Mouse (Mus musculus) urinary bladder, postnatal 14 days (tissue): ENCODE measurements around the gene Tnfrsf4.

Source experiments
- DNase-seq: peaks from one replicate; pipeline ENCODE4 v3.0.0; 2021; ENCODE audit warnings: low spot score

Gene Tnfrsf4

DNA sequence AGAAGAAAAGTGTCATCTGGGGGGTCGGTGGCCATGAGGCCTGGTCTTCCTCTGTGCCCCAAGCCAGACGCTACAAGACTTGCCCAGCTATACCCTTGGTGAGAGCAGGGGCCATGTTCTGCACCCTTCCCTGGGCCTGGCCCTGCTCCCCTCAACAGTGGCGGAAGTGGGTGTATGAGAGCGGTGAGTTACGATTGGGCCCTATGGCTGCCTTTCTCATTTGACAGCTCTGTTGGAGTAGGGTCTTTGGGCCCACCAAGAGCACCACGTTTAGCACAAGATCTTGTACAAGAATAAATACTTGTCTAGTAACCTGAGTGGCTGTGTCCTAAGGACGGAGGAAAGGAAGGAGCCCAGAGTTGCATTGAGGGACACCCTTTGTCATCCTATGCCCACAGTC, 14.9 kb downstream of the Tnfrsf4 start:
- no peak for DNase-seq

DNA sequence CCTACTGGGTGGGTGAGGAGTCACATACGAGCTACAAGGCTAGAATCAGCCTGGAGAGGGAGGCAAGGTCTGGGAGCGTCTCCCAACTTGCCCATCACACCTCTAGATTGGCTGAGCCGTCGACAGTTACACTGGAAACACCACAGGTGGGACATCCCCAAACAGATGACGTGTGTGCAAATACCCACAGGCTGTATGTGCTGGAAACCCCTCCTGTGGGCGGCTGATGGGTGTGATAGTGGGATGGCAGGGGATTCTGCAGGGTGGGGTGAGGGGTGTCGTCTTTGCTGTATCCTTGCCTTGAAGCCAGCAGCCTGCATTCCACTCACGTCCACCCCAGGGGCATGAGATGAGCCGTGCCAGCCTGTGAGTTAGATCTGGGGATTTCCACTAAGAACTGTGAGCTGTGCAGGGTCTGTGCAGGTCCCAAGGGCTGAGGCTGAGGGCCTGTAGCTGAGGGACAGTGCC, 17.0 kb downstream of the Tnfrsf4 start:
- DNase-seq, result no peak

DNA sequence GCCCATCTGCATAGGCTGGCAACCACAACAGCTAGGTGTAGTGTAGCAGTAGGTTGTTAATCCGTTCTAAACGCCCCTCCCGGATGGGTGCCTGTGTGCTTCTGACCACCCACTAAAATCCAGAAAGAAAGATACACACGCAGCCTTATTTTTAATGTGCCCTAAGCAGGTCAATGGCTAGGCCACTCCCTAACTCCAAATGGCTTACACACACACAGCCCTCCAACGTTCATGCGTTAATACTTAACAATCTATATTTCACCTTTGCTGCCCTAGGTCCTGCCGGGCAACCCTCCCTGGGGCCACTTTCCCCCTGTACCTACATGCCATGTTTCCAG, 17.6 kb downstream of the Tnfrsf4 start:
- no peak for DNase-seq

GRCm38 (mm10) chr4:156031593-156032391, 18.1 kb downstream of the Tnfrsf4 start:
- peak; percentile 82 for DNase-seq

DNA sequence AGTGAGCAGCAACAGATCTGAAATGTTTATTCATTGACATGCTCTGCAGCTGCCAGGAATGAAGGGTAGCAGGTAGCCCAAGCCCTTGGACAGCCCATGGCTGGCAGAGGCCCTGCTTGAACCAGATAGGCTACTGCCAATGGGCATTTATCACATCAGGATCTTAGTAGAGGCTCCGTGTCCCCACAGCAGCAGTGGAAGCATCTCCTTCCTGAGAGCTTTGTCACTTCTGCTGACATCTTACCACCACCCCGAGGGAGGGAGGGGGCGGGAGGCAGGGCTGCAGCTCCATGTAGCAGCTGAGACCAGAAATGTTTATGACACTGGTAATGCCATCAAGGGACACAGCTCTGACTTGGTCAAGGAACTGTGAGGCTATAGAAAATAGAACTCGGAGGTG, 19.2 kb downstream of the Tnfrsf4 start:
- no peak for DNase-seq

GRCm38 (mm10) chr4:156033476-156034119, 20.0 kb downstream of the Tnfrsf4 start:
- peak; percentile 37 for DNase-seq

DNA sequence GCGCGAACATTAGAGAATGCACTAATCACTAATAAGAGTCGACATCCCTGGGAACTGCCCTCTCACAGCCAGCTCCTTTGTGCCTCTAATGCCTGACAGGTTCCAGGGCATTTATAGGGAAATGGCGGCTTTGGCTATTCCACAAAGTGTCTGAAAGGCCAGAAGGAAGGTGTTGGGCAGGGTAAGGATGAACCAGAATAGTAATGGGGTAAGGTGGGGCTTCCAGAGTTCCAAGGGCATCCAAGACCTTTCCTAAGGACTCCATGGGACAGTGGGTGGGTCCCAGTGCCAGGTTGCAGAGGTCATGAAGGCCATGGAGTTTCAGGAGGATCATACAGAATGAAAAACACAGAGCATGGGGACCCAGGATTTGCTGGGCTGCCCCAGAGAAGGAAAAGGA, 20.7 kb downstream of the Tnfrsf4 start:
- no peak for DNase-seq

GRCm38 (mm10) chr4:156034901-156035300, 21.3 kb downstream of the Tnfrsf4 start:
- DNase-seq, result no peak

DNA sequence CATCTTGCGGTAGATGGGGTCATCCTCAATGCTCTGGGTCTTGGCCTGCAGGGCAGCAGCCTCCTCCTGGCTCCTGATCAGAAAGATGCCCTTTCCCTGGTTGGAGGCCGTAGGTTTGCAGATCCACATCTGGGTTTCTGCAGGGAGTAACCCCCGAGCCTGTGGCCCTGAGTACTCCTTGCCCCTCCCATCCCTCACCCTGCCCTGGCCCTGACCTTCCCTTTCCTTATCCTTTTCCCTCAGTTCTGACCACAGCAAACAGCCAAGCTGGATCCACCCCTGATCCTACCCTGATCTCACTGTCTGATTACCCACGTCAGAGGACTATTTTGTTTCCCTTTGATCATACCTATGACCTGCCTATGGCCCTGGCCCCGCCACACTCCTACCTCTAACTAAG, 31.1 kb downstream of the Tnfrsf4 start:
- DNase-seq, result no peak

- DNase-seq, result no peak
Observed at GRCm38 (mm10) chr4:156049779-156050178, 36.1 kb downstream of the Tnfrsf4 start.

- DNase-seq, result peak; percentile 37
Observed at GRCm38 (mm10) chr4:156050391-156050980, 36.8 kb downstream of the Tnfrsf4 start.

DNA sequence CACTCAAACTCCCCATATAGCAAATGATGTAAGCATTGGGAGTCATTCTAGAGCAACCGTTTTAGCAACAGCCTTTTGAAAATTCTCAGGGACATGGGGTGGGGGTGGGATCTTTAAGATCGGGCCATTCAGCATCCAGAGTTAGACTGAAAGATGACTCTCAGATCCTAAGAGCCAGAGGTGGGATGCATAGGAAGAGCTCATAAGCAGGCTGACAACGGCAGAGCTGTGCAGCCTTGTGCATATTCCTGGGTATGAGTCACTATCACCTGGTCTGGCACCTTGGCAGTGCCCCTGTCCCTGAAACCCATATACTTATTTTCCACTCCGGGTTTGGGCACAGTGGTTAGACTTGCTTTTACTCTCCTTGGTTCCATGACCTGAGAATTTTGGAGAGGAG, 39.5 kb downstream of the Tnfrsf4 start:
- no peak for DNase-seq

DNA sequence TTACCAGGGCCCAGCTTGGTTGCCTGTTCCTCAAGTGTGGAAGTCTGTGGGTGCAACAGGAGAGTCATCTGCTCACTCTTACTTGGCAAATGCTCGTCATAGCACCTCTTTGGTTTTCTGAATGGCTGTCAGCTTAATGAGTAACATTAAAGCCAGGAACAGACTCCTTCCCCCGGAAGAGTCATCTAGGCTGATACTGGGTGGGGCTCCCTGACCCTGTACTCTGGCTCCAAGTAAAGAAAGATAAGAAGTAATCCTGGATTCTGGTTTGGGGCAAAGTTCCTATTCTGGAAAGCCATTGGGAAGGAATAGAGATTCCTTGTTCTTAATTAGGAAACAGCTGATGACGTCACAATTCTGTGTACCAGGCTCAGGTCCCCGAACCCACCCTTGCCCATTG, 40.5 kb downstream of the Tnfrsf4 start:
- DNase-seq, result no peak

DNA sequence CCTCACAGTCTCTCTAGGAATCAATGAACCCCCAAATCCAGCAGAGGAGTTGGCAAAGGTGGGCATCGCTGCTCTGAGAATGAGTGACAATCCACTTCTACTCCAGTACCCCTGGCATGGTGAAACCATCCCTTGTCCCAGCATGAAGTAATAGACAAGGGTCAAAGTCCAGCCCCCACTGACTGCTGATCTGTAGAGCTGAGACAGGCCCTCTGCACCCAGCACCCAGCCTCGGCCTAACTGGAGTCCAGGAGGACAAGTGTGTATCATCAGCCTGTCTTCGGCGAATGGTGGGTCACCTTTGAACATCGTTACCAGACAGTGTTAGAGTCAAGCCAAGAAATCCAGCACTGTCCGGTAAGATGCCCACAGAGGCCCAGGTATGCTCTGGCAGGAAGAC, 41.0 kb downstream of the Tnfrsf4 start:
- DNase-seq, result no peak

DNA sequence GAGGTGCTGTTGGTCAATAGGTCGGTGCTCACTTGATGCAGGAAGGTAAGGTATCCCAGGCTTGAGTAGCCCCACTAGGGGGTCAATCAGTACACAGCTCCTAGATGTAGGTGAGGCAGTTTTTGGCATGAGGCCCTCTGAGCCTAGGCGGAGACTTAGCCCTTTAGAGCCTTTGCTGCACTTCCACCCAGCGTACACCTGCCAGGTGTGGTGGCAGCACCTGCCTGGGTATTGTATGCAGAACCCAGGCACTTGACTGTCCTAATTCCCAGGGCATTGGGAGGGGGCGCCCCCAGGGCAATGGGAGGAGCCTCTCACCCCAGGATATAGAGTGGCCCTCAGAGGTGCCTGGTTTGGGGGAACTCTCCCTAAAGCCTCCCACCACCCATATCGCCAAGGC, 41.5 kb downstream of the Tnfrsf4 start:
- no peak for DNase-seq

GRCm38 (mm10) chr4:156057702-156058101, 44.1 kb downstream of the Tnfrsf4 start:
- no peak for DNase-seq

- DNase-seq, result peak; percentile 32
Observed at GRCm38 (mm10) chr4:156058826-156059225, 45.2 kb downstream of the Tnfrsf4 start.

DNA sequence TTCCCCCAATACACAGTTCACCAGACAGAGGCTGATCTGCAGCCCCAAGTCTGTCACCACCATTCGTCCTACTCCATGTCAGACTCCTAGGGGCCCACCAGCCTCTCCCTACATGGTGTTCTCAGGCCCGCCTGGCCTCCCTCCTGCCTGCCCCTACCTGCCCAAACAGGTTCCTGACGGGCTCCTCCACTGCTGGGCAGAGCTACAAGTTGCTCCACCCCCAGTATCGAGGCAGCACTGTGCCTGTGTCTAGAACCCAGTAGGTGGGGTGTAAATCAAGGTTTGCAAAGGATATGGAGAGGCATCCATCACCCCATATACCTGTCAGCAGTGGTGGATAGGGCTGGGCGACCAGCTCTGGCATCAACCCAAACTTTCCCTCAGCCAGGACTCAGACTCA, 45.6 kb downstream of the Tnfrsf4 start, which contains the start of gene Ttll10:
Gene Ttll10 (minus strand): TSS at position 154 of the 400 bp plus-strand sequence.
- peak; percentile 87 for DNase-seq

DNA sequence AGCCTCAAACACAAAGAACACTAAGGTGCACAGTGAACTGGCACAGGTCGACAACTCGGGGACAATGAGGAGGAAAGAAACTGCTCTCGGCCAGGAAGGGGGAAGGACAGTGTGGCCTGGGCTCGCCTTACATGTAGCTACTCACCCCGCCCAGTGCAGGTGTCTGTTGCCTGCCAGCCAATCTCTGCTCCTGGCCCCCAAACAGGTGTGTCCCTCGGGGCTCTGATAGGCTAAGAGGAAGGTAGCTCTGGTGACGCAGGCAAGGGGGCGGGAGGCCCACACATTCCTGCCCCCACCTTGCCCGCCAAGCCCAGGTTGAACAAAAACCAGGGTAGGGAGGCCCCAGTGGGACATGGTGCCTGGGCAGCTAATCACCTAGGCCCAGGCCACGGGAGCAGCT, 46.1 kb downstream of the Tnfrsf4 start:
- DNase-seq, result peak; percentile 90

GRCm38 (mm10) chr4:156063861-156064509, 50.3 kb downstream of the Tnfrsf4 start:
- no peak for DNase-seq

DNA sequence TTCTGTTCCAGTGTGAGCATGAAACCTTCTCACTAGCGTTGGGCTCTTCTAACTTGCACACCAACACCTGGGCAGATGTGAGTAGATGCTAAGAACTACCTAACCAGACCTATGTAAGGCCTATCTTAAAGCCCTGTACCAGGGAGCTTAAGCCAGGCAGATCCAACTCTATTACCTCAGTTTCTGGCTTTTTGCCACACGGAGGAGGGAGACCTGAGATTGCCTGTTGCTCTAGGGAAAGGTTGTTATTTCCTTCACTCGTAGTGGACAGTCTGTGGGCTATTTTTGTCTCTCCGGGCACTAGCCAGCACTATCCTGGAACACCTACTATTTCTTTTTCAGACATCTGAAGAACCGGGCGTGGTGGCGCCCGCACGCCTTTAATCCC, 50.9 kb downstream of the Tnfrsf4 start:
- DNase-seq, result no peak

GRCm38 (mm10) chr4:156065156-156065894, 51.7 kb downstream of the Tnfrsf4 start:
- DNase-seq, result no peak
